ENCODE assay signal across 15 mouse cellular contexts in the genomic region with DNA sequence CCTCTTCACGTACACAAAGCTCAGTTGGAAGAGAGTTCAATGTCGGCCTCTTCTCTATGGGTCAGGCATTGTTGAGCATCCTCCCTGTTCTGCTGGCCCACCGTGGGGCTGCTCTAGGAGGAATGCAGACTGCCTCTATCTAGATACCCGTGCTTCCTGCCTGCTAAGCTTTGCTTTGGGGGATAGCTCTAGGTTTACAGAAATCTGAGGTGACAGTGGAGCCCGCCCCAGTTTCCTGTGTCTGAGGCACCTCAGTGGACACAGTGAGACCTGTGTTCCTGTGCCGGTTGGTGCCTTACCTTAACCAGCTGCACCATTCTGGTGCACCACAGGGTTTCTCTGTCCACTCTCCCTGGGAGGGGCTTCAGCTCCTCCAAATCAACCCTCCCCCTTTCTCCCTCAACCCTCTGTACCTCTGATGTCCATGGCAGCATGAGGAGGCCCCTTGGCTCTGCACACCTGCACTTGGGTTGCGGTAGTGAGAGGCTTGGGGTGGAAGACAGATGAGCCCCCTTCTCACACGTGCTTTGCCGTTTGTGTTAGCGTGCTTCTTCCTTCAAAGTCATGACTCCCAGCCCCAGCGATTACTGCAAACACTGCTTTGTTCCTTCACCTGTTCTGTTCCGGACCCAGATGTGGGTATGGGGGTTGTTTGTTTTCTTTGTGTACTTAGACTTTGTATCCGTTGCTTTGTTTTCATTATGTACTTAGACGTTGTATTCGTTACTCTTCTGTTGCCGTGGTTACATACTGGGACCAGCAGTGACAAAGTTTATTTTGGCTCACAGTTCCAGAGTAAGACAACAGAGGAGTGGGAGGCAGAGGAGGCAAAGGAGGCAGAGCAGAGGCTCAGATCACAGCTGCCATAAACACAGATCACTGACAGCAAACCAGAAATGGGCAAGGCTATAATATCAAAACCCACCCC.
DNase-seq lines count a peak whose midpoint lies in the region; ATAC-seq and TF ChIP-seq lines count a peak whose summit lies in the region.
"Had no signal": no experiment of that assay in that cellular context is flagged by ENCODE, and none has a peak within 500 bp of the region (broad histone marks: within the 10 kb centered on the region; RNA-seq: fewer than 3 reads in every experiment).

No protein-coding gene starts in this region.

- H3K9ac ChIP-seq in heart, postnatal 0 days (replicated peaks; ENCODE audit: low read depth, low read length) = no peak overlapping the region
- H3K9ac ChIP-seq in kidney, embryonic 14.5 days (ENCODE audit: low read depth, low read length) = no peak overlapping the region
- H3K9ac ChIP-seq: embryonic facial prominence, embryonic 15.5 days; stomach, embryonic 15.5 days had no signal

- TF ChIP-seq CTCF in heart, postnatal 0 days (IDR thresholded peaks at IDR 0.05; ENCODE audit: low read depth) = no peak
- TF ChIP-seq CTCF in testis, adult 2 months (IDR thresholded peaks at IDR 0.05; ENCODE audit: control insufficient read depth, insufficient read depth, insufficient replicate concordance, low read depth, low read length) = no peak

- no peaks in the 10 kb centered on the region for H3K27me3 ChIP-seq in heart, postnatal 0 days (ENCODE audit: control insufficient read depth, insufficient read depth, low read length)
- H3K27me3 ChIP-seq in testis, adult 2 months (ENCODE audit: control insufficient read depth, insufficient read depth, low read length) = no peaks in the 10 kb centered on the region
- no peaks in the 10 kb centered on the region for H3K27me3 ChIP-seq in kidney, embryonic 14.5 days (ENCODE audit: control insufficient read depth, insufficient read depth, low read length)
- H3K27me3 ChIP-seq: embryonic facial prominence, embryonic 15.5 days; stomach, embryonic 15.5 days had no signal

- H3K4me1 ChIP-seq in heart, postnatal 0 days (ENCODE audit: control insufficient read depth, insufficient read depth) = no peaks in the 10 kb centered on the region
- H3K4me1 ChIP-seq in testis, adult 2 months (ENCODE audit: control insufficient read depth, insufficient read depth, low read length) = peaks cover 8% of the 10 kb centered on the region
- H3K4me1 ChIP-seq in kidney, embryonic 14.5 days (ENCODE audit: control insufficient read depth, insufficient read depth, low read length) = no peaks in the 10 kb centered on the region
- H3K4me1 ChIP-seq: embryonic facial prominence, embryonic 15.5 days; stomach, embryonic 15.5 days had no signal

- H3K4me3 ChIP-seq in heart, postnatal 0 days (ENCODE audit: low read depth, low read length) = no peak overlapping the region
- peak overlapping the region; percentile 77 for H3K4me3 ChIP-seq in testis, adult 2 months (ENCODE audit: control insufficient read depth, low read depth, low read length)
- H3K4me3 ChIP-seq in kidney, embryonic 14.5 days (ENCODE audit: low read length) = no peak overlapping the region
- H3K4me3 ChIP-seq: embryonic facial prominence, embryonic 15.5 days; stomach, embryonic 15.5 days had no signal

- no peaks in the 10 kb centered on the region for H3K9me3 ChIP-seq in heart, postnatal 0 days (replicated peaks; ENCODE audit: control insufficient read depth, low read length)
- H3K9me3 ChIP-seq in kidney, embryonic 14.5 days (ENCODE audit: control insufficient read depth, low read length) = no peaks in the 10 kb centered on the region
- H3K9me3 ChIP-seq: embryonic facial prominence, embryonic 15.5 days; stomach, embryonic 15.5 days had no signal

- no peak for ATAC-seq in heart, postnatal 0 days (ENCODE audit: insufficient read depth, low read depth)
- no peak for ATAC-seq in kidney, embryonic 14.5 days (ENCODE audit: low FRiP score, low TSS enrichment)
- ATAC-seq: inflammation-experienced regulatory T-cells, adult 6 months had no signal

- no peak for DNase-seq in heart, postnatal 0 days (ENCODE audit: low spot score)
- no peak for DNase-seq in heart, postnatal 25 days (ENCODE audit: low spot score)
- DNase-seq in testis, postnatal 10 days (ENCODE audit: low spot score) = no peak
- peak; percentile 43 for DNase-seq in naive thymus-derived CD4-positive, alpha-beta T cell, adult 2 months (ENCODE audit: low read depth)
- DNase-seq in yolk sac, embryonic 10.5 days (ENCODE audit: low spot score) = peak; percentile 44
- no peak for DNase-seq in lung, postnatal 36 days
- DNase-seq: cerebellum, adult 18-20 months; gastrocnemius, postnatal 25 days; kidney, postnatal 10 days; lung, adult 2 months had no signal

- H3K27ac ChIP-seq in heart, postnatal 0 days (ENCODE audit: low read depth) = peak overlapping the region; percentile 21; the same call in 1 of the 2 replicates
- peak overlapping the region; percentile 34 for H3K27ac ChIP-seq in testis, adult 2 months (ENCODE audit: control insufficient read depth, insufficient read depth, low read depth, low read length)
- H3K27ac ChIP-seq in kidney, embryonic 14.5 days (ENCODE audit: low read depth, low read length) = no peak overlapping the region
- H3K27ac ChIP-seq: embryonic facial prominence, embryonic 15.5 days; stomach, embryonic 15.5 days had no signal

- H3K36me3 ChIP-seq in heart, postnatal 0 days (replicated peaks; ENCODE audit: control insufficient read depth, insufficient read depth, low read length) = peaks cover 22% of the 10 kb centered on the region
- H3K36me3 ChIP-seq in testis, adult 2 months (ENCODE audit: control insufficient read depth, insufficient read depth, low read length) = no peaks in the 10 kb centered on the region
- peaks cover 3% of the 10 kb centered on the region; the same call in 1 of the 2 replicates for H3K36me3 ChIP-seq in kidney, embryonic 14.5 days (ENCODE audit: control insufficient read depth, insufficient read depth, low read length)
- H3K36me3 ChIP-seq: stomach, embryonic 15.5 days had no signal

- WGBS in heart, postnatal 0 days = 71% methylated on average over 16 of the region's 16 CpGs
- WGBS in kidney, embryonic 14.5 days = 58% methylated on average over 16 of the region's 16 CpGs

- H3K4me2 ChIP-seq in heart, postnatal 0 days (ENCODE audit: low read depth, low read length) = no peak overlapping the region
- H3K4me2 ChIP-seq in kidney, embryonic 14.5 days (replicated peaks; ENCODE audit: low read depth, low read length) = no peak overlapping the region
- H3K4me2 ChIP-seq: embryonic facial prominence, embryonic 15.5 days; stomach, embryonic 15.5 days had no signal

- TF ChIP-seq POLR2A in testis, adult 2 months (IDR thresholded peaks at IDR 0.05; ENCODE audit: control insufficient read depth, low read depth, low read length) = no peak; the same call in 1 of the 2 replicates

- intact Hi-C loops in heart, postnatal 25 days (cut with DNase I) = no loop called here

- TF ChIP-seq EP300 in heart, postnatal 0 days (IDR thresholded peaks at IDR 0.05; ENCODE audit: low read depth) = no peak

Comparison
In these comparisons a context has a peak if more than half of its experiments do, and no peak if none do; other contexts are left out.
1. DNase-seq: peak in naive thymus-derived CD4-positive, alpha-beta T cell, adult 2 months (single experiment) and yolk sac, embryonic 10.5 days (single experiment); none in heart, postnatal 0 days (single experiment), heart, postnatal 25 days (single experiment), testis, postnatal 10 days (single experiment) and lung, postnatal 36 days (single experiment).